Mouse (Mus musculus): ENCODE measurements around the gene Eln.

DNA sequence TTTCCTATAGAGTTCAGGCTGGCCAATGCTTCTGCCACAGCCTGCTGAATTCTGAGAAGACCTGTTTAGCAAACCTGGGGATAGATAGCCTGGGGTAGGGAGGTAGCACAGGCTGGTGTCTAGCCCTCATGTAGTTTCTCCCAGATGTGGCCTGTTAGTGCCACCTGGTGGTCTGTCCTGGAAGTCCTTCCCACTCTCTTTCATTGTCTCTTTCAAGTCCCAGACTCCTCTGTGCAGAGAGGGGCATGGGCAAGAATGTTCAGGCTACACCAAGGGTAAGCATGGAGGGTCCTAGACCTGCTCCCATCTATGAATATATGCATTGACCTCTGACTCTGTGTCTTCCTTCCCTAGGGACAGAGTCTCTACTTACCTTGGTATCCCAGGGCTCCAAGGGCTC is 43.0 kb downstream of the Eln start:
- no peak for TF ChIP-seq CTCF (IDR thresholded peaks at IDR 0.05; ENCODE audit: borderline replicate concordance, control insufficient read depth, extremely low read depth, insufficient read depth, low read length, poor library complexity)
- TF ChIP-seq POLR2A (IDR thresholded peaks at IDR 0.05; ENCODE audit: control insufficient read depth, extremely low read depth, insufficient read depth, low read length, poor library complexity) = no peak
